Mouse (Mus musculus) thymus, postnatal 10 days (tissue): Measurements from ENCODE around the gene Ciao1.
"Not testable (repeated sequence)": the region's sequence is repeated elsewhere in the genome, so short reads cannot be mapped to it uniquely, and the experiment has no call there.

Experiments
- DNase-seq, 2 experiments: peaks; one replicate each; pipeline ENCODE4 v3.0.0; 2021; ENCODE audit warnings: low spot score in 2 of 2

Ciao1 gene

GRCm38 (mm10) chr2:127250291-127251008 is 2.8 kb upstream of the Ciao1 start:
- no peak for DNase-seq

- peak; percentile 45 to 49 for DNase-seq
Observed at GRCm38 (mm10) chr2:127248334-127249004, 853 bp upstream of the Ciao1 start.

- DNase-seq, result no peak
Observed at GRCm38 (mm10) chr2:127240065-127240464, 7.6 kb downstream of the Ciao1 start.

DNA sequence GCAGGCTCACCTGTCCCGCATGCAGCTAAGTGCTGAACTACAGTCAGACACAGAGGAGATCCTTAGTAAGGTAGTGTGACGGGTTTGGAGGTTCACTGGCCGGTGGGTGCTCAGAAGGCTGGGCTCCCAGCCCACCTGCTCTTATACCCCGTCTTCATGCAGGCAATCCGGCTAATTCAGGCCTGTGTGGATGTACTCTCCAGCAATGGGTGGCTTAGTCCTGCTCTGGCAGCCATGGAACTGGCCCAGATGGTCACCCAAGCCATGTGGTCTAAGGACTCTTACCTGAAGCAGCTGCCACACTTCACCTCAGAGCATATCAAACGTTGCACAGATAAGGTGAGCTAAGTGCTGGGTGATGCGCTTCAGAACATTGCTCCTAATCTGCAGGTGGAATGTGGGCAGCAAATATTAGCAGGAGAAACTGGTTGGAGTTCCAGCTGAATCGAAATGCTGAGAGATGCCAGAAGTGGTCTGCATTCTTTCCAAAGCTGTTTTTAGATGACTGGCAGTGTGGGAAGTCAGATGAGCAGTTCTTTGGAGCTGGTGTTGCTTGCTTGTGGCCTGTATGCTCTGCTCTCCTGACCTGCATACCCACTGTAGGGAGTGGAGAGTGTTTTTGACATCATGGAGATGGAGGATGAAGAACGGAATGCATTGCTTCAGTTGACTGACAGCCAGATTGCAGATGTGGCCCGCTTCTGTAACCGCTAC is 9.6 kb downstream of the Ciao1 start:
- no peak for DNase-seq

DNA sequence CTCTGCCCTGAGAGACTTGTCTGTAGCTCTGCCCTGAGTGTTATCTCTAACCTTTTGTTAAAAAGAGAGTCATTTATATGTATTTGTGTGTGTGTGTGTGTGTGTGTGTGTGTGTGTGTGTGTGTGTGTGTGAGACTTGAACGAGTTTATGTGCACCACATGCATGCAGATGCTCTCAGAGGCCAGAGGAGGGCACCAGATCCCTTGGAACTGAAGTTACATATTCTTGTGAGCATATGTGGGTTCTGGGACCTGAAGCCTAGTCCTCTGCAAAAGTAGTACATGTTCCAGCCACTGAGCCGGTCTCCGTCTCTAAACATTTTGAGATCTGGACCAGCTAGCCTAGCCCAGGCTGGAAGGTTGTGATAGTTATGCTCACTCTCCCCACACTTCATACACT is 22.4 kb downstream of the Ciao1 start:
- no peak for DNase-seq

DNA sequence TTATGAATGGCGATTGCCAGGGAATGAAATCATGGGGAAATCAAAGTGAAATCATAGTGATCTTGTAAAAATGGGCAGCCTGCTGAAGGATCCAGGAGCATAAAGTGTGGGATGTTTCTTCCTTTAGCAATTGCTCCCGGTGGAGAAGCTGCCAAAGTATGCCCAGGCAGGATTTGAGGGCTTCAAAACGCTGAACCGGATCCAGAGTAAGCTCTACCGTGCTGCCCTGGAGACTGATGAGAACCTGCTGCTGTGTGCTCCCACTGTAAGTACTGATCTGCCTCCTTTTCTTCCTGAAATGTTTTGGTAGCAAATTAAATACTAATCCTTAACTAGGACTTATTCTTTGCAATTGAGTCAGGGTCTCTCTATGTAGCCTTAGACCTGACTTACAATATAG is 29.9 kb downstream of the Ciao1 start:
- no peak for DNase-seq

DNA sequence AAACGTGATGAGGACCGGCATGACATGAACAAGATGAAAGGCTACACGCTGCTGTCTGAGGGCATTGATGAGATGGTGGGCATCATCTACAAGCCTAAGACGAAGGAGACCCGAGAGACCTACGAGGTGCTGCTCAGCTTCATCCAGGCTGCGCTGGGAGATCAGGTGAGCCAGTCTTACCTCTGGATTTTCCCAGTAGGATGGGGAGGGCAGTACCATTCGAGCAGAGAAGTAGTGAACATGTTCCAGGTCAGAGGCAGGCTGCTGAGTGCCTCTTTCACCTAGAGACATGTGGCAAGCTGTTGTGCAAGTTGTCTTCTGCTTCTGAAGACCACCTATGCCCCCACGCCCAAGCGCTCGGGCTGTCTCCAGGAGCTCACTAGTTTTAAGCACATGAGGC is 36.9 kb downstream of the Ciao1 start:
- no peak for DNase-seq

- no peak for DNase-seq
Observed at GRCm38 (mm10) chr2:127208452-127208769, 39.2 kb downstream of the Ciao1 start.

- peak; percentile 91 to 93 for DNase-seq
Observed at GRCm38 (mm10) chr2:127207547-127208451, 39.8 kb downstream of the Ciao1 start, which contains the start of the genes 1810024B03Rik and Snrnp200. Gene 1810024B03Rik (minus strand): TSS chr2:127208280. Gene Snrnp200 (plus strand): TSS chr2:127208386.

GRCm38 (mm10) chr2:127206916-127207315 is 40.7 kb downstream of the Ciao1 start:
- no peak for DNase-seq

DNA sequence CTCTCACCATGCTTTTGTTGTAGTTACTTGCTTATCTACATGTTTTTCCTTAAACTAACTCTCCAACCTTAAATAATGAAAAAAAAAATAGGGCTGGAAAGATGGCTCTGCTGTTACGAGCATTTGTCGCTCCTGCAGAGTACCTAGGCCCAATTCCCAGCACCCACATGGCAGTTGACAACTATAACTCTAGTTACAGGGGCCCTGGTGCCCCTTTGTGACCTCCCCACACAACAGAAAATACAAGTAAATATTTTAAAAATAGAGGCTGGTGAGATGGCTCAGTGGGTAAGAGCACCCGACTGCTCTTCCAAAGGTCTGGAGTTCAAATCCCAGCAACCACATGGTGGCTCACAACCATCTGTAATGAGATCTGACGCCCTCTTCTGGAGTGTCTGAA is 41.7 kb downstream of the Ciao1 start:
- not testable (repeated sequence) for DNase-seq

- DNase-seq, result peak; percentile 11 to 64
Observed at GRCm38 (mm10) chr2:127204932-127205331, 42.7 kb downstream of the Ciao1 start.
